Mouse (Mus musculus) CH12F3 (cell line): Measurements from ENCODE around the gene Zfp266.
"Not testable (repeated sequence)": the region's sequence is repeated elsewhere in the genome, so short reads cannot be mapped to it uniquely, and the experiment has no call there.

Experiments used
- in situ Hi-C: fragments of 300-500 bp; cut with MboI; formaldehyde crosslinking; loops from 2 replicates; pipeline ENCODE4 v1.14.3; 2020; ENCODE audit warnings: low sequenced_read_pairs

The Zfp266 gene

GRCm38 (mm10) chr9:20521306-20521957 is at the start of gene Zfp266:
Gene Zfp266 (minus strand): TSS chr9:20521417.
- in situ Hi-C loops: no loop called here

GRCm38 (mm10) chr9:20565326-20566030 is 44.3 kb upstream of the Zfp266 start:
- in situ Hi-C loops: not testable (repeated sequence)

- in situ Hi-C loops: no loop called here
Measured at GRCm38 (mm10) chr9:20562177-20562576, 41.0 kb upstream of the Zfp266 start.

GRCm38 (mm10) chr9:20552698-20553097 is 31.5 kb upstream of the Zfp266 start:
- in situ Hi-C loops: no loop called here

GRCm38 (mm10) chr9:20551781-20552275 is 30.6 kb upstream of the Zfp266 start:
- in situ Hi-C loops: no loop called here

- in situ Hi-C loops: no loop called here
Measured at GRCm38 (mm10) chr9:20545151-20545550, 23.9 kb upstream of the Zfp266 start.

GRCm38 (mm10) chr9:20544070-20544821 is 23.0 kb upstream of the Zfp266 start:
- in situ Hi-C loops: no loop called here

- in situ Hi-C loops: no loop called here
Measured at GRCm38 (mm10) chr9:20543496-20543895, 22.3 kb upstream of the Zfp266 start.

- in situ Hi-C loops: no loop called here
Measured at GRCm38 (mm10) chr9:20536598-20536997, 15.4 kb upstream of the Zfp266 start.

GRCm38 (mm10) chr9:20534326-20534926 is 13.2 kb upstream of the Zfp266 start:
- in situ Hi-C loops: no loop called here

- in situ Hi-C loops: no loop called here
Measured at GRCm38 (mm10) chr9:20520531-20521210, 546 bp downstream of the Zfp266 start.

- in situ Hi-C loops: no loop called here
Measured at GRCm38 (mm10) chr9:20519949-20520348, 1.3 kb downstream of the Zfp266 start.

- in situ Hi-C loops: no loop called here
Measured at GRCm38 (mm10) chr9:20518708-20519107, 2.5 kb downstream of the Zfp266 start.

- in situ Hi-C loops: no loop called here
Measured at GRCm38 (mm10) chr9:20517727-20518126, 3.5 kb downstream of the Zfp266 start.

GRCm38 (mm10) chr9:20514016-20514415 is 7.2 kb downstream of the Zfp266 start:
- in situ Hi-C loops: no loop called here

GRCm38 (mm10) chr9:20512714-20513113 is 8.5 kb downstream of the Zfp266 start:
- in situ Hi-C loops: no loop called here

GRCm38 (mm10) chr9:20511645-20512044 is 9.6 kb downstream of the Zfp266 start:
- in situ Hi-C loops: no loop called here

- in situ Hi-C loops: no loop called here
Measured at GRCm38 (mm10) chr9:20510346-20510745, 10.9 kb downstream of the Zfp266 start.

GRCm38 (mm10) chr9:20509676-20510075 is 11.5 kb downstream of the Zfp266 start:
- in situ Hi-C loops: no loop called here

GRCm38 (mm10) chr9:20504801-20505200 is 16.4 kb downstream of the Zfp266 start:
- in situ Hi-C loops: no loop called here

- in situ Hi-C loops: no loop called here
Measured at GRCm38 (mm10) chr9:20493281-20493680, 27.9 kb downstream of the Zfp266 start.
